Mouse (Mus musculus): ENCODE measurements at regions not wholly inside any gene's neighbourhood (a gene's known extent, or its start where the extent isn't known, plus 50 kb on each side); places are given as distances from the start of the nearest gene placed in this dataset.

DNA sequence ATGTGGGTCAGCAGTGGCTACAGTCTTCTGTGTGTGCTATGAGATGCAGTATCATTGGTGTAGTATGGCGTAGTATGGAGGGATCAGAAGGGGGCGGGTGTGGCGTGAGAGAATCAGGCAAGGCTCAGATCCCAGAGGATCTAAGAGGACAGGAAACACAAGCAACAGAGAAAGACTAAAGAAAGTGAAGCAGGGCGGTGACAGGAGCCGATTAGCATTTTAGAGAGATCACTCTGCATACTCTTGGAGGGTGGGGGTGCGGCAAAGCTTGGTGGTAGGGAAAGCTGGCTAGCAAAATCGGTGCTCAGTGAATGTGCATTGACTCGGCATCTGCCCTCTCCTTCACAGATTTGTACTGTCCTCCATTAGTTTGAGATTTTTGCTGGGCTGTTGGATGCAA lies 93.1 kb upstream of the Mphosph6 start:
- no peak for DNase-seq (ENCODE audit: low spot score in 2 of 2)

DNA sequence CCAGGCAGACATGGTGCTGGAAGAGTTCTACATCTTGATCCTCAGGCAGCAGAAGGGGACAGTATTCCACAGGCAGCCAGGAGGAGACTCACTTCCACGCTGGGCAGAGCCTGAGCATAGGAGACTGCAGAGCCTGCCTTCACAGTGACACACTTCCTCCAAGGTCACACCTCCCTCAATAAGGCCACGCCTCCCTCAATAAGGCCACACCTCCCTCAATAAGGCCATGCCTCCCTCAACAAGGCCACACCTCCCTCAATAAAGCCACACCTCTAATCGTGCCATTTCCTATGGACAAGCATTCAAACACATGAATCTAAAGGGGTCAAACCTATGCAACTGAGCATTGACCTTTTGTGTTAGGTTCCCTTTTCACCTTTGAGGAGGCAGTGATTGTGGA lies 88.5 kb upstream of the Mphosph6 start:
- no peak for DNase-seq (ENCODE audit: low spot score in 2 of 2)

DNA sequence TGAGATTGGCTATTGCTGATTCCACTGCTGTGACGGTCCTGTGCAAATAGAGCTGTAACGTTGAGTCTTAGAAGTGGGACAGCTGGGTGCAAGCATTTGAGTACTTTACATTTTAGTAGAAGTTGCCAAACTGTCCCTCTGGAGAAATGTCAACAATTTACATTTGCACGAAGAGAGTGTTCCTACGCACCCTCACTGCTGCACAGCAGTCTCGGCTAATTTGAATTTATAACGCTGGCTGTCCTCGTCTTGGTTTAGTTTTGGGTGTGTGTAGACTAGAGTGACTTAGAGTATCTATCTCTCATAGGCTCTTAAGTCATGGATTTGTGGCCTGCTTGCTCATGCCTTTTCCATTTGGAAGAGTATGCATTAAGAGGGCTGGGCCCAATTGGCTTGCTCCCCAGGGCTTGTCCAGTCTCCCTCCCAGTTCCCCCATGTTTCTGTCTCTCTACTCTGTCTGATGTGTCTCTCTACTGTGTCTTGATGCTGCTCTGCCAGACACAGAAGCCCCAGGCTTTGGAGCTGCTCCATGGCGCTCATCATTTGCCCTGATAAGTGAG lies 79.8 kb upstream of the Mphosph6 start:
- DNase-seq (ENCODE audit: low spot score in 2 of 2), result no peak

DNA sequence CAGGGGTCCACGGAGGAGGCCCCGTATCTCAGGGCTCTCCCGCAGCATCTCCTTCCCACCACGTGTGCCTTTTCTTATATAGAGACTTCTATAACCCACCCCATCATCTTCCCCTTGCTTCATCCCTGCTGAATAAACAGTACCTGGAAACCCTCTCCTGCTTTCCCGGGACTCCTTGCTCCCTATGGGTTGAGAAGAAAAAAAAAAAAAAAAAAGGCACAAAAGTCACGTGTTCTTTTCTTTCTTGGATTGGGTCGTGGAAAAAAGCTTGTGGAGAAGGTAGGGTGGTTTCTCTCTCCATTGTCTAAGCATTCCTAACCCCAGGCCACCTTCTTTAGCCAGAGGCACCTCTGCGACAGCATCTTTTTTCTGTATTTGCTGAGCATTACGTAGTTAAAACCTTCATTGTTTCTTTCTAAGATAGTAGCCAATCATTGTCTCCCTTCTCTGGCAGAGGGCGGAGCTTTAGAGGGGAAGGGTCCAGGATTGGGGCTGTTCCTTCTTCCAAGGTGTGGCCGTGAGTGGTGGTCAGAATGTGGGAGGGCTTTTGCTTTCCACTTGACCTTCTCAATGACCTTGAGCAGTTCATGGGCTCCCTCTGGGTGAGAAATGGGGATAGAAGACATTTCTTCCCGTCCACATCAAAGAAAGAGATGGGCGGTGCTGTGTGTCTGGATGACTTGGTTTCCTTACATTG lies 78.7 kb upstream of the Mphosph6 start:
- no peak for DNase-seq (ENCODE audit: low spot score in 2 of 2)

- DNase-seq (ENCODE audit: low spot score in 2 of 2), result no peak
These were observed 71.9 kb upstream of the Mphosph6 start for GRCm38 (mm10) chr8:117873611-117874010.

- no peak for DNase-seq (ENCODE audit: low spot score in 2 of 2)
These were observed 65.4 kb upstream of the Mphosph6 start for GRCm38 (mm10) chr8:117867138-117867537.

GRCm38 (mm10) chr8:117865014-117865413 lies 63.3 kb upstream of the Mphosph6 start:
- no peak for DNase-seq (ENCODE audit: low spot score in 2 of 2)

DNA sequence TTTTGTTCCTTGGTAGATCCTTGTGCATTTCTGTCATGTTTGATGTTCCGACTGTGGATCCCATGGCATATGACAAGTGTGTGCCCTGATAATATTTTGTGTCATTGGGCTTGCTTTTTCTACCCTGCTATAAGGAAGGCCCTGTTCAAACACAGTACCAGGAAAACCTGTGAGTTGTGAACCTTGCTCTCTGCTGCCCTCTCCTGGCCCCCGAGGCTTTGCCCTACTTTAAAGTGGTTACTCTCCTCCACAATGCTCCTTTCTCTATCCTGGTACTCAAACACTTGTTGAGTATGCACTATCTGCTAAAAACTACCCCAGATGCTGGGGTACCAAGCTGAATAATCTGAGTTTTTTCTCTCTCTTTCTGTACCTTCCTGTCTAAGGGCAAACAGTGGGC lies 62.1 kb upstream of the Mphosph6 start:
- DNase-seq (ENCODE audit: low spot score in 2 of 2), result peak in 1 of 2 experiments; percentile 53

DNA sequence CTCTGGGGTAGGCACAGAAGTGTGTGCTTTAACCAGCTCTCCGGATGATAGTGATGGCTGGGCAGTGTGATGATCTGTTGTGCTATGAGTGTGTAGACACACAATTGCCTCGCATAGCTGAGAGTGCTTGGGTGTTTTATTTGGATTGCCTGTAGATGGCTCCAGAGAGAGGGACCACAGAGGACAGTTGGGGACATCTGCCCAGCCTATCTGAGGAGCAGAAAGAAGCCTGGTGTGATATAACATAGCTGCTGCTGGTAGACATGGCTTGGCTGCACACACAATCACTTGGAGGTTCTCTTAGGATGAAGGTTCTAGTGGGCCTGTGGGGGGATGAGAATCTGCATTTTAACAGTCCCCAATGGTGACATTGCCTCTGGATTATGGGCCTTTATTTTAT lies 60.6 kb upstream of the Mphosph6 start:
- no peak for DNase-seq (ENCODE audit: low spot score in 2 of 2)

DNA sequence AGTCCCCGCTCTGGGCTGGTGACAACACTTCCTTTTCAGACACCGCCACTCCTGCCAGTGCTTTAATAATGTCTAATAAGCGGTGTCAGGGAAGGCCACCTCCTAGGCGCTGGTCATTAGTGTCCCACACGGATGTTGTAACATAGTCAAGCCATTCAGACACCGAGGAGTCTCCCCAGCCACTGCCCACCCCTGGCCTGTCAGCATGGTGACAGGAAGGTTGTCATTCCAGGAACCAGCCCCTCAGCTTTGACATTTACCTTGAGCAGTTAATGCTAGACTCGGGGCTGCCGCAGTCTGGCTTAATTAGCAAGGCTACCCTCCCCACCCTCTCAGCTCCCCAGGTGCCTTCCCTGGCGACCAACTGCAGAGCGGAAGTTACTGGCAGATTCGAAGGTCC lies 58.0 kb upstream of the Mphosph6 start:
- no peak for DNase-seq (ENCODE audit: low spot score in 2 of 2)

DNA sequence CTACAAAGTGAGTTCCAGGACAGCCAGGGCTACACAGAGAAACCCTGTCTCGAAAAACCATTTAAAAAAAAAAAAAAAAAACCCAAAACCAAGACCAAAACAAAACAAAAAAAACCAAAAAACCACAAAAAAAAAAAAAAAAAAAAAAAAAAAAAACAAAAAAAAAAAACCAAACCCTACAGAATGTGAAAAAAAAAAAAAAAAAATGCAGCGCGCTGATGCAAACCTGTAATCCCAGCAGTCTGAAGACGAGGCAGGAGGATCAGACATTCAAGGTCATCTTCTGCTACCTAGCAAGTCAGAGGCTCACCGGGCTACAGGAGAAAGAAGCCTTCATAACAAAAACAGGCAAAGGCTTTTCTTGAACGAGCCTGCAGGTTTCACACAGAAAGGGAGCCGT lies 57.4 kb upstream of the Mphosph6 start:
- DNase-seq (ENCODE audit: low spot score in 2 of 2), result no peak

GRCm38 (mm10) chr8:117856121-117856520 lies 54.4 kb upstream of the Mphosph6 start:
- DNase-seq (ENCODE audit: low spot score in 2 of 2), result no peak

DNA sequence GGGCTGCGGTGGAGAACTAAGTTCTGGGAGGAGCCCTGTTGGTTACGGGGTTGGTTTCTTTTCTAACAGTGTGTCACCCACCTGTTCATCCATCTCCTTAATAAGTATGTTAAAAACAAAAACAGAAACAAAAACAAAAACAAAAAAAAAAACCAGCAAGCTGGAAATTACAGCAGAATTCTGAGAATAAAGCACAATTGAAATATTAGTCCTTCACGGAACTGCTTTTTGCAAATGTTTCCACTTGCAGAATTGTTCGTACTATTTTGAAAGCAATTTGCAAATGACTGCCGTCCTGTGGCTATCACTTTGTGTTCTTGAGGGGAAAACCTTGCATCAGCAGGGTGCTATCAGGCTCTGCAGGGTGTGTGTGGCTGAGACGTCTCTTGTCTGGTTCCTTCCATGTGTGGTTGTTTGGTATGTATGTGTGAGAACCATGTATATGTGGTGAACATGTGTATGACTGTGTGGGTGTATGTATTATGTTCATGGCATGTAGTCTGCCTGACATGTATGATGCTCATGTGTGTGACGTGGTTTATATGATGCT lies 53.3 kb upstream of the Mphosph6 start:
- DNase-seq (ENCODE audit: low spot score in 2 of 2), result no peak

DNA sequence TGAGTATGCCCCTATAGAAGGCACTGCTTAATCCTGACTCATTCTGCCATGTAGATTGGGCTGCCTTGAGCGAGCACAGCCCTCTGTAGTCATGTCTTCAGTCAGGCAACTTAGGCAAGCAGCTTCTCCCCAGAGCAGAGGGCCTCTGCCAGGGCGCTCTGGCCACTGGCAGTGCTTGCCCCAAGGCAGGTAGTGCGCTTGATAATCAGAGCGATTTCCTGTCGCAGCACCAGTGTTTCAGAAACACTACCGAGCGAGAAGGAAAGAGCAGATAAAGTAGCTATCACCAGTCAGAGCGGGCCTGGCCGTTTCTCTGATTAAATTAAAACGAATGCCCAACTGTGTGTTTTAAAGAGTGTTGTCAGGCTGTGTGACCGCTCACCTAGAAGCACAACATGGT lies 52.6 kb upstream of the Mphosph6 start:
- DNase-seq (ENCODE audit: low spot score in 2 of 2), result no peak

DNA sequence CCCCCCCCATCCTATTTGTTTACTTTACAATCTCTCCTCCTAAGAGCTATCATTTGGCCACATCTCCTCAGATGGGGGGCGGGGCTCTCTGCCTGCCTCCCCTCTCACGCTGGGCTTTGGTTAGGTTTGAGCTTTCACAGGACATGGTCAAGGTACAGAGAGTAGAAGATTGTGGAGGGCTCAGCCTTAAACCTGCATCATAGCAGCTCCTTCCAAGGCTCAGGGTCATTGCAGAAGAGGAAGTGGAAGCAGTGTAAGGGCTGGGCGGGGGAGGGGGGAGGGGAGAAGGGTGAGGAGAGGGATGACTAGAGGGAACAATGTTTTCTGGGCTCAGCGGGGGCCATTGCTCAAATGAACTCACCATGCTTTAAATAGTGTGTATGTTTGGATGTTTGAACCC lies 51.7 kb upstream of the Mphosph6 start:
- no peak for DNase-seq (ENCODE audit: low spot score in 2 of 2)

DNA sequence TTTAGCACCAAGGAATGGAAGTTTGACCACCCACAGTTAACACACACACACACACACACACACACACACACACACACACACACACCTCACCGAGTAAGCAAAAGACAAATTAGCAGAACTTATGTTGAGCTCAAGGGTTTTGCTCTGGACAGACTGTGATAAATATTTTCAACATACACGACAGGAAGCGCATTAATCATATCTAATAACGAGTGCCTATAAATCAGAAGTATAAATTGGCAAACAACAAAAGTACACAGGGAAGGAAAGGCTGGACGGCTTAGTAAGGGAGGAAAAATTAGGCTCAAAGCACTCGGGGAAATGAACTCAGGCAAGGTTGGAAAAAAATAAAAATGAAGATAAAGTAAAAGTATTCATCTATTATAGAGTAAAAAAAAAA lies 50.8 kb upstream of the Mphosph6 start:
- no peak for DNase-seq (ENCODE audit: low spot score in 2 of 2)

Data from thymus, postnatal 10 days (tissue).